8 mouse cellular contexts compared by ENCODE assay signal in the genomic region with DNA sequence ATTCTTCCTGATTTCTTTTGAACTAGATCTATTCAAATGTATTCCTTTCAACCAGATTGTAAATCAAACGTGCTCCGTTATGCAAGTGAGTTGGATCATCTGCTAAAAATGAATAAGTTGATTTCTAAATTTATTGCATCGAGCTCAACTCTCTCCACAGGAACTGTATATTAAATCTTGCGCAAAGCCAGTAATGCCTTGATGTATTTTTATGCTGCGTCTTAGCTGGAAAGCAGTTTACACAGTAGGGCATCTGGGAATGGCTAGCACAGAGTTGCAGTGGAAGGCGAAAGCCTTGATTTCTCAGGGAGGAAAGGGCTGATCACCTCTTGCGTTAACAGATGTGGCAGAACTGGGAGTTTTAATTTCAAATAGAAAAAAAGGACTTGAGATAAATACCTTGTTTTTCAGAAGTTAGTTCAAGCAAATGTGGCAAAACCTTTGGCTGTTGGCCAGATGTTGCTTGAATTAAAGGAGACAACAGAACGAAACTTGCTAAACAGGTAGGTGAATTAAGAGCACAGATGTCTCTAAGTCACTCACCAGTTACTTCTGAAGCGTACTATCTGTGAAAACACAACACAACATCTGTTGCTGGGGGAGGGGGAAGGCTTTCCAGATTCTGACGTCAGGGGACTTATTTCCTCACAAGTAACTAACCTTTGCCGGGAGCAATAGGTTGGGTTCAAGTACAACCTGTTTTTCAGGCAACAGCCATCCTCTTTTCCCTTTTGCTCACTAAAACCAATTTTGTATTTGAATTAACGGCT. TPM values are rescaled to one million over a fixed set of nuclear protein-coding genes. Genes with fewer than 3 reads are reported as not detected.
A peak's percentile ranks its signal among the peaks of the same experiment; 100 is the strongest.
DNase-seq lines count a peak whose midpoint lies in the region; ATAC-seq and TF ChIP-seq lines count a peak whose summit lies in the region.

No protein-coding gene starts in this region.

- no peak for DNase-seq in heart, embryonic 10.5 days (ENCODE audit: low spot score)
- DNase-seq in heart, adult 11 months: no peak
- DNase-seq in embryonic facial prominence, embryonic 11.5 days (ENCODE audit: low spot score): peak; percentile 59
- no peak for DNase-seq in lung, postnatal 0 days (ENCODE audit: low spot score)
- DNase-seq in stomach, postnatal 0 days (ENCODE audit: low spot score): no peak
- no peak for DNase-seq in layer of hippocampus, postnatal 10 days (ENCODE audit: low spot score in 2 of 2)

- H3K9me3 ChIP-seq in heart, embryonic 10.5 days: no peaks in the 10 kb centered on the region
- H3K9me3 ChIP-seq in embryonic facial prominence, embryonic 11.5 days (replicated peaks; ENCODE audit: control insufficient read depth, low read length): no peaks in the 10 kb centered on the region
- H3K9me3 ChIP-seq in hindbrain, embryonic 15.5 days: no peaks in the 10 kb centered on the region
- H3K9me3 ChIP-seq in lung, postnatal 0 days (ENCODE audit: low read length): no peaks in the 10 kb centered on the region
- H3K9me3 ChIP-seq in stomach, postnatal 0 days (ENCODE audit: control insufficient read depth, low read length): no peaks in the 10 kb centered on the region

- H3K4me3 ChIP-seq in heart, embryonic 10.5 days: peak overlapping the region; percentile 87
- H3K4me3 ChIP-seq in embryonic facial prominence, embryonic 11.5 days (ENCODE audit: low read depth, low read length): peak overlapping the region; percentile 77
- H3K4me3 ChIP-seq in hindbrain, embryonic 15.5 days: peak overlapping the region; percentile 79
- H3K4me3 ChIP-seq in lung, postnatal 0 days (ENCODE audit: low read depth, low read length): peak overlapping the region; percentile 77
- peak overlapping the region; percentile 83 for H3K4me3 ChIP-seq in stomach, postnatal 0 days (ENCODE audit: low read depth, low read length)

- no peak for TF ChIP-seq EP300 in lung, postnatal 0 days (IDR thresholded peaks at IDR 0.05)
- TF ChIP-seq EP300 in stomach, postnatal 0 days (optimal IDR thresholded peaks at IDR 0.05): no peak

- H3K27me3 ChIP-seq in heart, embryonic 10.5 days (ENCODE audit: insufficient read depth, poor library complexity, severe bottlenecking): no peaks in the 10 kb centered on the region
- no peaks in the 10 kb centered on the region for H3K27me3 ChIP-seq in embryonic facial prominence, embryonic 11.5 days (ENCODE audit: control insufficient read depth, insufficient read depth, low read length)
- H3K27me3 ChIP-seq in hindbrain, embryonic 15.5 days: no peaks in the 10 kb centered on the region
- no peaks in the 10 kb centered on the region for H3K27me3 ChIP-seq in lung, postnatal 0 days (replicated peaks; ENCODE audit: insufficient read depth, low read length)
- H3K27me3 ChIP-seq in stomach, postnatal 0 days (ENCODE audit: control insufficient read depth, insufficient read depth, low read length): no peaks in the 10 kb centered on the region

- no peaks in the 10 kb centered on the region for H3K36me3 ChIP-seq in heart, embryonic 10.5 days
- no peaks in the 10 kb centered on the region for H3K36me3 ChIP-seq in embryonic facial prominence, embryonic 11.5 days (replicated peaks; ENCODE audit: control insufficient read depth, insufficient read depth, low read depth, low read length)
- no peaks in the 10 kb centered on the region for H3K36me3 ChIP-seq in hindbrain, embryonic 15.5 days
- H3K36me3 ChIP-seq in lung, postnatal 0 days (ENCODE audit: insufficient read depth, low read length): no peaks in the 10 kb centered on the region
- no peaks in the 10 kb centered on the region for H3K36me3 ChIP-seq in stomach, postnatal 0 days (ENCODE audit: control insufficient read depth, insufficient read depth, low read length)

- TF ChIP-seq CTCF in lung, postnatal 0 days (IDR thresholded peaks at IDR 0.05): no peak
- no peak for TF ChIP-seq CTCF in stomach, postnatal 0 days (IDR thresholded peaks at IDR 0.05; ENCODE audit: low read depth)

- WGBS in heart, embryonic 10.5 days: 41% methylated on average over 12 of the region's 12 CpGs
- WGBS in embryonic facial prominence, embryonic 11.5 days: 44% methylated on average over 12 of the region's 12 CpGs
- WGBS in hindbrain, embryonic 15.5 days: 47% methylated on average over 12 of the region's 12 CpGs
- 35% methylated on average over 12 of the region's 12 CpGs for WGBS in lung, postnatal 0 days
- WGBS in stomach, postnatal 0 days: 32% methylated on average over 12 of the region's 12 CpGs

- peak overlapping the region; percentile 42 for H3K4me2 ChIP-seq in embryonic facial prominence, embryonic 11.5 days (ENCODE audit: low read depth, low read length)
- peak overlapping the region; percentile 61 for H3K4me2 ChIP-seq in hindbrain, embryonic 15.5 days
- peak overlapping the region; percentile 90 for H3K4me2 ChIP-seq in lung, postnatal 0 days (replicated peaks; ENCODE audit: low read depth, low read length)
- H3K4me2 ChIP-seq in stomach, postnatal 0 days (replicated peaks; ENCODE audit: low read depth): peak overlapping the region; percentile 80

- H3K4me1 ChIP-seq in heart, embryonic 10.5 days: peaks cover 25% of the 10 kb centered on the region
- no peaks in the 10 kb centered on the region for H3K4me1 ChIP-seq in embryonic facial prominence, embryonic 11.5 days (ENCODE audit: control insufficient read depth, insufficient read depth, low read length)
- H3K4me1 ChIP-seq in hindbrain, embryonic 15.5 days (replicated peaks): peaks cover 23% of the 10 kb centered on the region
- no peaks in the 10 kb centered on the region for H3K4me1 ChIP-seq in lung, postnatal 0 days (ENCODE audit: insufficient read depth, low read depth, low read length)
- no peaks in the 10 kb centered on the region for H3K4me1 ChIP-seq in stomach, postnatal 0 days (replicated peaks; ENCODE audit: control insufficient read depth, insufficient read depth)

- peak overlapping the region; percentile 49 for H3K9ac ChIP-seq in embryonic facial prominence, embryonic 11.5 days (replicated peaks; ENCODE audit: low read length)
- H3K9ac ChIP-seq in hindbrain, embryonic 15.5 days: peak overlapping the region; percentile 38
- 0 out of 2 replicates have a peak overlapping the region, but pooled peaks have one; percentile 20 for H3K9ac ChIP-seq in lung, postnatal 0 days (replicated peaks; ENCODE audit: low read depth)
- peak overlapping the region; percentile 90 for H3K9ac ChIP-seq in stomach, postnatal 0 days (ENCODE audit: low read length)

- peak; percentile 12 for ATAC-seq in CD4-positive, CD25-positive, alpha-beta regulatory T cell, adult 4 months
- ATAC-seq in embryonic facial prominence, embryonic 11.5 days (replicated peaks; ENCODE audit: insufficient number of reproducible peaks, low FRiP score, low TSS enrichment, low read depth): no peak
- ATAC-seq in hindbrain, embryonic 15.5 days (ENCODE audit: low FRiP score, low read depth): peak; percentile 7; the same call in 1 of the 2 replicates
- no peak for ATAC-seq in lung, postnatal 0 days
- ATAC-seq in stomach, postnatal 0 days (ENCODE audit: low FRiP score, low TSS enrichment): peak; percentile 16

- peak overlapping the region; percentile 96 for H3K27ac ChIP-seq in heart, embryonic 10.5 days
- H3K27ac ChIP-seq in embryonic facial prominence, embryonic 11.5 days (replicated peaks; ENCODE audit: low read depth, low read length): no peak overlapping the region
- peak overlapping the region; percentile 74 for H3K27ac ChIP-seq in hindbrain, embryonic 15.5 days (replicated peaks)
- H3K27ac ChIP-seq in lung, postnatal 0 days (ENCODE audit: low read length): peak overlapping the region; percentile 57
- peak overlapping the region; percentile 93 for H3K27ac ChIP-seq in stomach, postnatal 0 days (replicated peaks)

RNA-seq across cellular contexts. Expression of a gene that starts 0.7 kb away (rescaled TPM):
- polyA plus RNA-seq in heart, embryonic 10.5 days (2016; fragmentation: Nextera tagmentation; extraction: Ambion mirVana): 11.4 TPM in 2 replicates
- polyA plus RNA-seq in CD4-positive, CD25-positive, alpha-beta regulatory T cell, adult 4 months (2017; shearing (Covaris generic)): 1 to 10 TPM; 2.4 to 4.1 TPM
- 15.1 and 15.3 TPM in 2 replicates for polyA plus RNA-seq in embryonic facial prominence, embryonic 11.5 days (2014; fragmentation: Nextera tagmentation; extraction: Ambion mirVana)
- polyA plus RNA-seq in hindbrain, embryonic 15.5 days (2015; fragmentation: Nextera tagmentation; extraction: Ambion mirVana): 28.6 and 30.6 TPM in 2 replicates
- polyA plus RNA-seq in lung, postnatal 0 days (2015; fragmentation: Nextera tagmentation; extraction: Ambion mirVana): 8.2 and 9.0 TPM in 2 replicates
- polyA plus RNA-seq in stomach, postnatal 0 days (2015; fragmentation: Nextera tagmentation; extraction: Ambion mirVana): 9.0 and 9.4 TPM in 2 replicates
- 100 to 1,000 TPM; 122 to 128 TPM for total RNA-seq in layer of hippocampus, postnatal 10 days (2021)

RNA-seq across cellular contexts. Expression of a gene that starts 24.8 kb away (rescaled TPM):
- polyA plus RNA-seq in heart, embryonic 10.5 days (2016; fragmentation: Nextera tagmentation; extraction: Ambion mirVana): not detected in 2 replicates
- not detected for polyA plus RNA-seq in CD4-positive, CD25-positive, alpha-beta regulatory T cell, adult 4 months (2017; shearing (Covaris generic))
- polyA plus RNA-seq in embryonic facial prominence, embryonic 11.5 days (2014; fragmentation: Nextera tagmentation; extraction: Ambion mirVana): not detected in 2 replicates
- not detected in 2 replicates for polyA plus RNA-seq in hindbrain, embryonic 15.5 days (2015; fragmentation: Nextera tagmentation; extraction: Ambion mirVana)
- not detected in 2 replicates for polyA plus RNA-seq in lung, postnatal 0 days (2015; fragmentation: Nextera tagmentation; extraction: Ambion mirVana)
- polyA plus RNA-seq in stomach, postnatal 0 days (2015; fragmentation: Nextera tagmentation; extraction: Ambion mirVana): not detected in 2 replicates
- not detected for total RNA-seq in layer of hippocampus, postnatal 10 days (2021)

RNA-seq across cellular contexts. Expression of a gene that starts 28.7 kb away (rescaled TPM):
- polyA plus RNA-seq in heart, embryonic 10.5 days (2016; fragmentation: Nextera tagmentation; extraction: Ambion mirVana): 4.1 and 15.5 TPM in 2 replicates
- polyA plus RNA-seq in CD4-positive, CD25-positive, alpha-beta regulatory T cell, adult 4 months (2017; shearing (Covaris generic)): not detected
- 22.7 and 24.1 TPM in 2 replicates for polyA plus RNA-seq in embryonic facial prominence, embryonic 11.5 days (2014; fragmentation: Nextera tagmentation; extraction: Ambion mirVana)
- polyA plus RNA-seq in hindbrain, embryonic 15.5 days (2015; fragmentation: Nextera tagmentation; extraction: Ambion mirVana): 35.8 and 40.2 TPM in 2 replicates
- 0.39 TPM in 2 replicates for polyA plus RNA-seq in lung, postnatal 0 days (2015; fragmentation: Nextera tagmentation; extraction: Ambion mirVana)
- 1.2 and 1.8 TPM in 2 replicates for polyA plus RNA-seq in stomach, postnatal 0 days (2015; fragmentation: Nextera tagmentation; extraction: Ambion mirVana)
- 10 to 100 TPM; 42.1 to 44.2 TPM for total RNA-seq in layer of hippocampus, postnatal 10 days (2021)

Comparison
In these comparisons a context has a peak if more than half of its experiments do, and no peak if none do; other contexts are left out.
1. ATAC-seq: peak in CD4-positive, CD25-positive, alpha-beta regulatory T cell, adult 4 months (single experiment), hindbrain, embryonic 15.5 days (single experiment) and stomach, postnatal 0 days (single experiment); none in embryonic facial prominence, embryonic 11.5 days (single experiment) and lung, postnatal 0 days (single experiment).
2. H3K9ac ChIP-seq: peak in every context shown above with its lines; median percentile 90 in stomach, postnatal 0 days; 49 in embryonic facial prominence, embryonic 11.5 days; 38 in hindbrain, embryonic 15.5 days; 20 in lung, postnatal 0 days.
3. Peak in every context shown above with its lines, with median percentiles within 50 percentile points of each other: H3K4me3 ChIP-seq and H3K4me2 ChIP-seq.